Mouse (Mus musculus) liver, embryonic 14.5 days (tissue): ENCODE data around the gene Rbfox1.

Source experiments
- CTCF ChIP-seq: IDR thresholded peaks from 2 replicates; pipeline ENCODE4 v1.5.1; 2016; ENCODE audit warnings: antibody characterized with exemption, low read depth, control low read depth
- EP300 ChIP-seq: IDR thresholded peaks from 2 replicates; pipeline ENCODE4 v1.6.1; 2016; ENCODE audit warnings: antibody characterized with exemption, low read depth

- TF ChIP-seq EP300 (no peak), CTCF (no peak)
Measured at GRCm38 (mm10) chr16:7251696-7252095, 1366.5 kb downstream of the Rbfox1 start.
